Mouse (Mus musculus) limb, embryonic 14.5 days (tissue): ENCODE measurements around the gene Nudt3. TPM values are rescaled to one million over a fixed set of nuclear protein-coding genes. Genes with fewer than 3 reads are reported as not detected.

Experiments used
- ATAC-seq: fragments of 200-750 bp; cut with Nextera tagmentation; 2 replicates; pipeline ENCODE4 v1.8.0; 2017; ENCODE audit warnings: low read depth, moderate number of reproducible peaks, moderate TSS enrichment; ENCODE audit not compliant: low FRiP score
- DNase-seq: peaks from one replicate; pipeline ENCODE4 v3.0.0-alpha.2; 2015; ENCODE audit warnings: low spot score
- H3K27ac ChIP-seq: fragments of 300-500 bp; sonication (generic); replicated peaks from 2 replicates; pipeline ENCODE4 v1.5.1; 2014; ENCODE audit warnings: low read depth, mild to moderate bottlenecking, low read length, moderate library complexity, mixed read lengths
- H3K27me3 ChIP-seq: fragments of 300-500 bp; sonication (generic); 2 replicates; pipeline ENCODE4 v1.6.1; 2014; ENCODE audit warnings: low read length, mixed read lengths; ENCODE audit not compliant: control insufficient read depth, insufficient read depth
- H3K36me3 ChIP-seq: fragments of 300-500 bp; sonication (generic); 2 replicates; pipeline ENCODE4 v1.6.1; 2014; ENCODE audit warnings: mild to moderate bottlenecking, low read length, moderate library complexity, mixed read lengths; ENCODE audit not compliant: control insufficient read depth, insufficient read depth
- H3K4me1 ChIP-seq: fragments of 300-500 bp; sonication (generic); 2 replicates; pipeline ENCODE4 v1.6.1; 2014; ENCODE audit warnings: antibody characterized with exemption, low read length, mixed read lengths; ENCODE audit not compliant: control insufficient read depth, insufficient read depth
- H3K4me2 ChIP-seq: fragments of 300-500 bp; sonication (generic); replicated peaks from 2 replicates; pipeline ENCODE4 v1.6.1; 2014; ENCODE audit warnings: low read depth, mild to moderate bottlenecking, low read length, moderate library complexity; ENCODE audit not compliant: severe bottlenecking
- H3K4me3 ChIP-seq: fragments of 300-500 bp; sonication (generic); replicated peaks from 2 replicates; pipeline ENCODE4 v1.5.1; 2014; ENCODE audit warnings: low read length
- H3K9ac ChIP-seq: fragments of 300-500 bp; sonication (generic); 2 replicates; pipeline ENCODE4 v1.6.1; 2014; ENCODE audit warnings: mild to moderate bottlenecking, low read depth, low read length, moderate library complexity; ENCODE audit not compliant: severe bottlenecking
- H3K9me3 ChIP-seq: fragments of 300-500 bp; sonication (generic); 2 replicates; pipeline ENCODE4 v1.6.1; 2016; ENCODE audit warnings: low read length; ENCODE audit not compliant: control insufficient read depth
- POLR2A ChIP-seq: fragments of 200-500 bp; IDR thresholded peaks from 2 replicates; pipeline ENCODE4 v1.8.0; 2012; ENCODE audit warnings: inconsistent platforms, mild to moderate bottlenecking, moderate library complexity, borderline replicate concordance; ENCODE audit not compliant: insufficient read depth, insufficient read length; ENCODE audit errors: extremely low read depth
- WGBS: fragments of 180-500 bp; shearing (Covaris S2); extraction: QIAGEN DNeasy Blood & Tissue Kit; methylation state at CpG from one replicate; pipeline ENCODE4 v1.1.7; 2014; 5-methylcytosine and 5-hydroxymethylcytosine counted together
- polyA plus RNA-seq, 2 experiments: library from polyadenylated mRNA; depleted of rRNA in 1 of 2; stranded (reverse) in 1 of 2; unstranded in 1 of 2; fragments of >200 nt; fragmentation: Nextera tagmentation in 1 of 2; extraction: Ambion mirVana in 1 of 2; gene quantifications; 2 replicates each; pipeline versions ENCODE4 v1.2.1 to v1.2.3; 2012 to 2014

Nudt3 gene
- polyA plus RNA-seq, 2 experiments, result 36.8 to 121 TPM

DNA sequence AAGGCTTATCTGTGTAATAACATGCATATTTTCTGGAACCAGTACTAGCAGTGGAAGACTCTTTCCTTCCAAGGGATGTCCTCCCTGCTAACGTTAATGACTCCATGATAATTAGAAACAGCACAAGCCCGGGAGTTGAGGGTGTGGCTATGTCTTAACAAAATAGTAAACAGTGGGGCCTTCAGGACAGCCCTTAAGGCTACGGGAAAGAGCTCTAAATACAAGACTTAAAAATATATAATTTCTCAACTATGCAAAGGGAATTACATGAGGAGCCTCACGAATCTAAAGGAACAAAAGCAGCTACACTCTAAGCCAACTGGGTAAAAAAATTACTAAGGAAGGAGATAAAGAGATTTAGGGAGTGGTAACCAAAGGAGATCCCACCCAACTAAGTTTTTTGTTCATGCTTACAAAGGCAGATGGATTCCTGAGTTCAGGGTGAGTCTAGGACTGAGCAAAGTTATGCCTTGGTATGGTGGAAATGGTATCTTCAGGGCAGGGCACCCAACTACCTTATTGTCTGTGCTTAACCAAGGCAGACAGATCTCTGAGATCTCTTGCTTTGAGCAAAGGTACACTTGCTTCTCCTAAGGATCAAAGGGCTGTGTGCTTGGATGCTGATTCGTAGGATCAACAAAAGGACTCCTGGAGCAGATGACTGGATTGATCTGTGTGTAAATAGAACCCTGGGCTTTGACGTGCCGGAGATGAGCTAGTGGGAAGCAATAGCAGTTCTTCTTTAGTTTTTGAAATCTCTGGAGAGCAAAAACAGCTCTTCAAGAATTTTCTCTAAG is 2.4 kb upstream of the Nudt3 start:
- Histone ChIP-seq H3K9me3 (no peaks in the 10 kb centered on the region), H3K4me3 (no peak overlapping the region), H3K27ac (no peak overlapping the region), H3K9ac (no peak overlapping the region), H3K4me2 (no peak overlapping the region), H3K36me3 (peaks cover 12% of the 10 kb centered on the region), H3K4me1 (peaks cover 20% of the 10 kb centered on the region), H3K27me3 (no peaks in the 10 kb centered on the region)
- DNase-seq, result no peak
- ATAC-seq, result no peak
- WGBS, result 32% methylated on average over 7 of the region's 7 CpGs
- TF ChIP-seq POLR2A, result no peak

DNA sequence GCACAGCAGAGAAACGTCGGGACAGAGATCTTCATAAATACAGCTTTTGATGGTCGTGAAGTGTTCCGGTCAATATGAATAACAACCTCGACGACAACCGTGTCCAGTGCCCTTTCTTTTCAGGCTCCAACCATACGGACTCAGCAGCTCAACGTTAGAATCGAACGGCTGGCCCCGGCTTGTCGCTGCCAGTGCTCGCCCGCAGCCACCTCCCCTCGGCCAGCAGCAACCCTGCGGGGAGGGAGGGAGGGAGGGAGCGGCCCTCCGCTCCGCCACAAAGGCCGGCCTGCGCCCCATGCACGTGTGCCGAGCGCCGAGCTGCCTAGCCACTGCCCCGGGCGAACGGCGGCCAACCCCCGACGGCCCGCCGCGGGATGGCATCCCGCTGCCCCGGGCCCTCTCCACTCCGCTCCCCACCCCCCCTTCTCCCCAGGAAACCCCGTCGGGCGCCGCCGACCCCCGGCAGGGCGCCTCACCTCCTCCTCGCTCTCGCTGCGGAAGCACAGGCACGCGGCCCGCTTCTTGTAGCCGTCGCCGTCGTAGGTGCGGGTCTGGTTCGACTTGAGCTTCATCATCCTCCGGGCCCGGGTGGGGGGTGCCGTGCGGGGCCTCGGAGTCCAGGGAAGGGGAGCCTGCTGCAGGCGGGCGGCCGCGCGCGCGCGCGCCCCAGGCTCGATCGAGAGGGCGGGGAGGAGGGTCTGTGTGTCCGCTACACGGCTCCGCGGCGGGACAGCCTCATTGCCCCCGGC is 510 bp downstream of the Nudt3 start:
- TF ChIP-seq POLR2A, result no peak
- WGBS, result 0% methylated on average over 43 of the region's 80 CpGs

DNA sequence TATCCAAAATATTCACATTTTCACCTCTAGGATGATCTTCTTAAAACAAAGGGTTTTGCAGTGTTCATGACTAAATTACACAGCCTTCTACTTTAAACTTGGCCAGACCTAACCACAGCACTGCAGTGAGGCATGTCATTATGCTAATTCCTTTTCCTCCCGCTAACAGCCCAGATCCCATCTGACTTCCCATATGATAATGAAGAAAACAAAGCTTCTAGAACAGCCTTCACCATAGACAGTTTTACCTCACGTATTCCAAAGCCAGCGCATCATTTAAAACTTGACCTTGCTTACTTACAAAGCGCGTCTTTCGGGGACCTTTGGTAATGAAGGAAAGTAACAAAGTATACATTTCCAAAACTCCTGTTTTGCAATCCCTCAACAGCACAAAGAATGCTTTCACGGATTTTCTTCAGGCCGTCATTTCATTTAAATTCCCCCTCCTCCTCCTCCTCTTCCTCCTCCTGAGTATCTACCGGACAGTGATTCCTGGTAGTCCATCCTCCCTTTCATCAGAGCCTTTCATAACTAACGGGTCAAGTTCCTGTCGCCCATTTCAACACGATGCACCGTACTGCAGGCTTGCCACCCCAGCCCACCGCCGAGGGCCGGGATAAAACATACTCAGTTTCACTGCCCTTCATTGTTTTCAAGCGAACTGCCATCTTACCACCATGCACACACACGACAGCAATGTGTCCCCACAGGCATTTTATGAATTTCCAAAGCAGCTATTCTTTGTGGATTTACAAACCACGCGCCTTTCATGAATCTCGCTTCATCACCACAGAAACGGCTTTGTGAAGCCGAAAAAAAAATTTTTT is 1.4 kb downstream of the Nudt3 start:
- no peak for ATAC-seq
- Histone ChIP-seq H3K4me2 (peak overlapping the region; percentile 83), H3K4me3 (peak overlapping the region; percentile 97), H3K4me1 (peaks cover 26% of the 10 kb centered on the region), H3K27me3 (no peaks in the 10 kb centered on the region), H3K9me3 (peaks cover 6% of the 10 kb centered on the region), H3K27ac (peak overlapping the region; percentile 96), H3K9ac (peak overlapping the region; percentile 99), H3K36me3 (0 out of 2 replicates have a peak, but pooled peaks cover 2% of the 10 kb centered on the region)
- WGBS, result 3% methylated on average over 23 of the region's 23 CpGs
- no peak for DNase-seq
- no peak for TF ChIP-seq POLR2A

More for the DNA sequence above, 510 bp downstream of the Nudt3 start:
- H3K27me3 ChIP-seq, result no peaks in the 10 kb centered on the region
- peak overlapping the region; percentile 99 for H3K9ac ChIP-seq
- H3K4me1 ChIP-seq, result peaks cover 26% of the 10 kb centered on the region
- DNase-seq (peak; percentile 38), ATAC-seq (peak; percentile 41)
- H3K4me2 ChIP-seq, result peak overlapping the region; percentile 83
- peak overlapping the region; percentile 96 for H3K27ac ChIP-seq
- H3K4me3 ChIP-seq, result peak overlapping the region; percentile 97
- 0 out of 2 replicates have a peak, but pooled peaks cover 2% of the 10 kb centered on the region for H3K36me3 ChIP-seq
- H3K9me3 ChIP-seq, result peaks cover 2% of the 10 kb centered on the region

DNA sequence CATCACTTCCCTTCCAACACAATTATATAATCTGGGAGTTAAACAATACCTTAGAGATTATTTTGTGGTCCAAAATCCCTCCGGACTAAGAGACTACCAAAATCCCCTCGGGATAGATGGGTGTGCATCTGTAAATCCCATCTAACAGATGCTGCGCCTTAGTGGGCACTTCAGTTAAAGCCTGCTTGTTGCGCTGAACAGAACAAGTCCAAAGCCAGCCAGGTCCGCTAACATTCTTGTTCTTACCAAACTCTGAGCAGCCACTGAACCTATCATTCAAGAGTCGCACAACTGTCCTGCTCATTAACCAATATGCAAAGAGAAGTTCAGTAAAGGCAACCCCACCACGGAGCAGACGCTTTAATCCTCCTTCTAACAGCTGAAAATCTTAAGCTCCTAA is 2.1 kb downstream of the Nudt3 start:
- H3K4me1 ChIP-seq, result peaks cover 24% of the 10 kb centered on the region
- H3K27ac ChIP-seq, result no peak overlapping the region
- WGBS, result 41% methylated on average over 8 of the region's 8 CpGs
- 0 out of 2 replicates have a peak, but pooled peaks cover 2% of the 10 kb centered on the region for H3K36me3 ChIP-seq
- no peak for TF ChIP-seq POLR2A
- ATAC-seq, result no peak
- H3K9ac ChIP-seq, result peak overlapping the region; percentile 99
- H3K4me2 ChIP-seq, result peak overlapping the region; percentile 83
- DNase-seq, result no peak
- H3K9me3 ChIP-seq, result peaks cover 6% of the 10 kb centered on the region
- H3K4me3 ChIP-seq, result peak overlapping the region; percentile 97
- no peaks in the 10 kb centered on the region for H3K27me3 ChIP-seq

DNA sequence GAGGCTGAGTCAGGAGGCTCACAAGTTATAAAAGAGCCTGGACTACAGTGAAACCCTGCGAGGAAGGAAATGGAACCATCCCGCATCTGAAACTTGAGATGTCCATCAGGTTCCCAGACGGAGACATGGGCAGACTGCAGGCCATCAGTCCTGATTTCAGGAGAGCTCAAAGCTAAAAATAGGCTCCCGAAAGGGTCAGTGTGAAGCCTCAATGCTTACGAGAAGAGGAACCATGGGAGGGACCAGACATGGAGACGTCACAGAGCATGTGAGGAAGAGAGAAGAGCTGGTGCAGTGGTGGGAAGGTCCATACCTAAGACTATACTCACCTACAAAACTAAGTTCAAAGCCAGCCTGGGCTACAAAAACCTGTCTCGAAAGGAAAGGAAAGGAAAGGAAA is 7.9 kb downstream of the Nudt3 start:
- WGBS, result 71% methylated on average over 7 of the region's 7 CpGs
- peaks cover 2% of the 10 kb centered on the region; the same call in 1 of the 2 replicates for H3K36me3 ChIP-seq
- DNase-seq (no peak), ATAC-seq (no peak)
- H3K4me2 ChIP-seq, result no peak overlapping the region
- H3K9ac ChIP-seq, result no peak overlapping the region
- TF ChIP-seq POLR2A, result no peak
- no peaks in the 10 kb centered on the region for H3K27me3 ChIP-seq
- H3K4me3 ChIP-seq, result no peak overlapping the region
- H3K9me3 ChIP-seq, result peaks cover 6% of the 10 kb centered on the region
- peaks cover 24% of the 10 kb centered on the region for H3K4me1 ChIP-seq
- H3K27ac ChIP-seq, result no peak overlapping the region
